In genomic region chr8:128471186-128471585, GRCm38 (mm10) we compare ENCODE assay signal across 18 mouse cellular contexts.
"Had no signal": no experiment of that assay in that cellular context is flagged by ENCODE, and none has a peak within 500 bp of the region (broad histone marks: within the 10 kb centered on the region; RNA-seq: fewer than 3 reads in every experiment).

No protein-coding gene starts in this region.

- ATAC-seq: liver, embryonic 12.5 days had no signal

- DNase-seq: kidney, adult 2 months; kidney, postnatal 25 days; left cerebral cortex, postnatal 4 days; lung, adult 2 months; lung, postnatal 14 days; lung, postnatal 4 days; midbrain, embryonic 14.5 days; right cerebral cortex, postnatal 14 days; right cerebral cortex, postnatal 4 days; thymus, adult 2 months; thymus, postnatal 14 days had no signal

- H3K27ac ChIP-seq: kidney, postnatal 0 days; limb, embryonic 12.5 days; limb, embryonic 15.5 days; liver, embryonic 12.5 days; liver, embryonic 15.5 days; stomach, postnatal 0 days had no signal

- H3K27me3 ChIP-seq: limb, embryonic 12.5 days; limb, embryonic 15.5 days; liver, embryonic 12.5 days; liver, embryonic 15.5 days had no signal

- H3K4me1 ChIP-seq: limb, embryonic 15.5 days; liver, embryonic 12.5 days; liver, embryonic 15.5 days had no signal

- H3K4me3 ChIP-seq: limb, embryonic 12.5 days; limb, embryonic 15.5 days; liver, embryonic 12.5 days; liver, embryonic 15.5 days had no signal

- H3K9ac ChIP-seq: limb, embryonic 12.5 days; limb, embryonic 15.5 days; liver, embryonic 12.5 days; liver, embryonic 15.5 days had no signal

- H3K4me2 ChIP-seq: limb, embryonic 12.5 days; limb, embryonic 15.5 days; liver, embryonic 12.5 days; liver, embryonic 15.5 days; midbrain, embryonic 11.5 days had no signal

- H3K9me3 ChIP-seq: limb, embryonic 12.5 days; limb, embryonic 15.5 days; liver, embryonic 12.5 days; liver, embryonic 15.5 days had no signal
